Mouse (Mus musculus) cortical plate, adult 2 months (tissue): ENCODE results near the gene Kdm4b. TPM values are rescaled to one million over a fixed set of nuclear protein-coding genes. Genes with fewer than 3 reads are reported as not detected.
A peak's percentile ranks its signal among the peaks of the same experiment; 100 is the strongest.

Source experiments
- H3K27ac ChIP-seq: fragments of 200-500 bp; 2 replicates; pipeline ENCODE4 v1.5.1; 2012; ENCODE audit warnings: low read length, control low read depth, inconsistent platforms; ENCODE audit not compliant: insufficient read depth
- H3K4me1 ChIP-seq: fragments of 200-500 bp; 2 replicates; pipeline ENCODE4 v1.6.1; 2011; ENCODE audit warnings: low read length; ENCODE audit not compliant: control insufficient read depth, insufficient read depth
- H3K4me3 ChIP-seq: fragments of 200-500 bp; 2 replicates; pipeline ENCODE4 v1.5.1; 2011; ENCODE audit warnings: mild to moderate bottlenecking, low read length, control low read depth; ENCODE audit not compliant: insufficient read depth
- CTCF ChIP-seq: fragments of 200-500 bp; IDR thresholded peaks from 2 replicates; pipeline ENCODE4 v1.5.1; 2011; ENCODE audit warnings: mild to moderate bottlenecking, control low read depth, low read length; ENCODE audit not compliant: insufficient read depth; ENCODE audit errors: extremely low read depth
- POLR2A ChIP-seq: fragments of 200-500 bp; IDR thresholded peaks from 2 replicates; pipeline ENCODE4 v1.6.1; 2011; ENCODE audit warnings: mild to moderate bottlenecking, low read length, control low read depth; ENCODE audit not compliant: insufficient read depth; ENCODE audit errors: extremely low read depth
- polyA plus RNA-seq: library from polyadenylated mRNA; depleted of rRNA; stranded (reverse); fragments of >200 nt; gene quantifications from 2 replicates; pipeline ENCODE4 v1.2.3, GENCODE M21; 2012

Gene Kdm4b
- polyA plus RNA-seq, 1 experiment: 43.5 TPM

GRCm38 (mm10) chr17:56374851-56375250 lies 49.0 kb downstream of the Kdm4b start:
- TF ChIP-seq POLR2A: no peak
- no peak for TF ChIP-seq CTCF
- H3K4me1 ChIP-seq: peaks cover 26% of the 10 kb centered on the region
- H3K27ac ChIP-seq: no peak overlapping the region
- no peak overlapping the region for H3K4me3 ChIP-seq

DNA sequence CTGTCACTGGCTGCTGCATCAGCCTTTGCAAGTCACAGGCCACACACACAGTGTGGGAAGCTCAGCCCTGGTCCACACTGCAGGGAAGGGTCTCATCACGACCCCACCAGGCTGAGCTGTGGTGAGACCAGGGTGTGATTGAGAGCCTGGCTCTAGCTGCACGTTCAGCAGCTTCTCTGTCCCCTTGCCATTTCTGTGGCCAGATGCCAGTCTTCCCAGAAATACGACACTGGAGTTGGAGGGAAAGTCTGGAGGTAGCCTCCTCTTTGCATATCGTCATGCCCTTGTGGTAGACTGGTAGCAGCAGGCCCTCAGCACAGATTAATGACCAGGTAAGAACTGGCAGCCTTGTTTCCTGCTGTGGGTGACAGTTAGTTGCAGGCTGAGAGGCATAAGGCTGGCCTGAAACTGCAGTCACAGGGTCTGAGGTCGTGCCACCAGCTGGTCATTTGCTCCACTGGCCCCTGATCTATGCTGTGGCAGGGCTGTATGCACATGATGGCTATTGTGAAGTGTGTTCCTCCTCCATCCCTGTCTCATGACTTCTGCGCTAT lies 53.5 kb downstream of the Kdm4b start:
- Histone ChIP-seq H3K27ac (0 out of 2 replicates have a peak overlapping the region, but pooled peaks have one; percentile 6), H3K4me3 (no peak overlapping the region), H3K4me1 (peaks cover 10% of the 10 kb centered on the region)
- TF ChIP-seq CTCF: no peak
- TF ChIP-seq POLR2A: no peak

DNA sequence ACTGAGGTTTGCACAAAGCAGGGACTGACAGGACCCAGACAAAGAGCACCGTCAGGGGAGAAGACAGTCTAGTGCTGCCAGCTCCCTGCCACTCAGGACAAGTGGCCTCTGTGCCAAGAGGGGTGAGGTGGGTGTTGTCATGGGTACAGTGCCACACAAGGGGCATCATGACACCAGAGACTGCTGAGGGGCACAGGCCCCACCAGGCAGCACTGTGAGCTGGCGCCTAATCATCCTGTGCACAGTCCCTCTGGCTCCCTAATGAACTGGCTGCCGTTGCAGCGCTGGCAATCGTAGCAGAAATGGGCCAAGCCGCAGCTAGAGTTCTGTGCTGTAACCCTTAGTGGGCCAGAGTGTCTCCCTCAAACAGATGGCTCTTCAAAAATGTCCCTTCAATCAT lies 54.4 kb downstream of the Kdm4b start:
- peaks cover 6% of the 10 kb centered on the region for H3K4me1 ChIP-seq
- no peak overlapping the region for H3K4me3 ChIP-seq
- no peak for TF ChIP-seq CTCF
- TF ChIP-seq POLR2A: no peak
- no peak overlapping the region for H3K27ac ChIP-seq

DNA sequence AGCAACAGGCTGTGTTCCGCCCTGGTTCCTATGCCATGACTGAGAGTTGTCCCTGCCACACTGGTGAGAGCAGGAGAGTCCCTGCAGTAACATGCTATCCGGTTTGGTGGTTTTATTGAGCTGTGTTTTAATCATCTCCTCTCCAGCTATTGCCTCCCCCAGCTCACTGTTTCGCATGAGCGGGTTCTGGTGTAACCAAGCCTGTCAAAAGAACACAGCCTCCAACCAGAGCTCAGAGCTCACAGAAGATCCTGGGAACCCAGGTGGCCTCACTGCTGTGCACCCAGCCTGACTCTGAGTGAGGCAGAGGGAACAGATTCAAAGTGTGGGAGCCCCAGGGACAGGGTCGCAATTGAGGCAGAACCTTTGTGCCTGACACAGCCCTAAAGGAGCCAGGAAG lies 55.3 kb downstream of the Kdm4b start:
- Histone ChIP-seq H3K27ac (peak overlapping the region; percentile 34; the same call in 1 of the 2 replicates), H3K4me3 (no peak overlapping the region), H3K4me1 (peaks cover 6% of the 10 kb centered on the region)
- TF ChIP-seq CTCF (no peak), POLR2A (no peak)

GRCm38 (mm10) chr17:56382997-56383396 lies 57.1 kb downstream of the Kdm4b start:
- H3K4me3 ChIP-seq: no peak overlapping the region
- no peak overlapping the region for H3K27ac ChIP-seq
- H3K4me1 ChIP-seq: peaks cover 6% of the 10 kb centered on the region
- TF ChIP-seq CTCF (no peak), POLR2A (no peak)

DNA sequence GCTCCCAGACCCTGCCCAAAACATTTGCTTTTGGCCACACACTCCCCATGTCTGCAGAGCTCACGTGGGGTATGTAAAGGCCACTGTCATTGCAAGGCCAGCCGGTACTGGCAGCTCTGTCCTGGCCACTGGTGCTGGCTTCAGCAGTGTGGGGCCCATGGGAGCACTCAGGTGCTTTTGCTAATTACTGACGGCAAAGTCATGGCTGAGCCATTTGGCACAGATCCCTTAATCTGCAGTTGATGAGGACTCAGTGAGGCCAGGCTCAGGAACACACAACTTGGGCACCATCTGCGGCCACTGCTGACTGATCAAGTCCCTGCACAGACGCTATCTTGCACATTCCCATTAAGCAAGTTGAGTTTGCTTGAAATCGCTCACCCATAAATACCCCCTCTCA lies 59.0 kb downstream of the Kdm4b start:
- TF ChIP-seq CTCF (no peak), POLR2A (no peak)
- no peak overlapping the region for H3K27ac ChIP-seq
- H3K4me3 ChIP-seq: no peak overlapping the region

DNA sequence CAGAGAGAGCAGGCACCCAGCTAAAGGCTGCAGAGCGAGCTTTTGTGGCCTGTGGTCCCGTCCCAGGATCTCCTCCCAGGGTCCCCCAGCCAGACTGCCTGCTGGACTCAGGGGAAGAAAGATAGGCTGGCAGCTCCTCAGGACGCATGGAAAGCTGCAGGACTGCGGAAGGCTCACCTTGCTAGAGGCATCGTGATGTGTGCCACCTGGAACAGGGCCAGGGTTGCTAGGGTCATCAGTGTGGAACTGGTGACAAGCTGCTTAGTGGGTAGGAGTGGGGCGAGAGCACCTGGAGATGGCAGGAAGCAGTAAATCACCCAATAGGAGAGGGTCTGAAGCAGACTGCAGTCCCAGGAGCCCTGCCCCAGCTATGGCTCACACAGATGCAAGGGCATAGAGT lies 61.8 kb downstream of the Kdm4b start:
- Histone ChIP-seq H3K27ac (no peak overlapping the region), H3K4me3 (no peak overlapping the region), H3K4me1 (no peaks in the 10 kb centered on the region)
- TF ChIP-seq CTCF: no peak
- TF ChIP-seq POLR2A: no peak

More for the DNA sequence above, 59.0 kb downstream of the Kdm4b start:
- peaks cover 3% of the 10 kb centered on the region; the same call in 1 of the 2 replicates for H3K4me1 ChIP-seq

DNA sequence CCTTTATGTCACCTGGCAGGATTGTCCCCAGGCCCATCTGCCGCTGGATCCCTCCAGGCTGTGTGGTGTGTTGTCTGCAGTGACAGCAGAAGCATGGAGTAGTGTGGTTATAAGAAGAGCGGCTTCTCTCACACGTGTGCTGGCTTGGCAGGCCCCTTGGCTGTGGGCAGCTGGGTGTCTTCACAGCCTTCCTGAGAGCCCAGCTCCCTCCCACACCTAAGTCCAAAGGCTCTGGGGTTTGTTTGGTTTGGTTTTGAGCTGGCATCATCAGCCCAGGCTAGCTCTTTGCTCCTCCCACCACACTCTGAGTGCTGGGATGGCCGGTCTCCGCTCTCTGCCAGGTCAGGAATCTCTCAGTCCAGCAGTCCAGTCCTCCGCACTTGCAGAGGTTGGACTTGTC lies 67.4 kb downstream of the Kdm4b start:
- TF ChIP-seq POLR2A: no peak
- no peak for TF ChIP-seq CTCF
- peaks cover 4% of the 10 kb centered on the region; the same call in 1 of the 2 replicates for H3K4me1 ChIP-seq
- no peak overlapping the region for H3K27ac ChIP-seq
- no peak overlapping the region for H3K4me3 ChIP-seq

DNA sequence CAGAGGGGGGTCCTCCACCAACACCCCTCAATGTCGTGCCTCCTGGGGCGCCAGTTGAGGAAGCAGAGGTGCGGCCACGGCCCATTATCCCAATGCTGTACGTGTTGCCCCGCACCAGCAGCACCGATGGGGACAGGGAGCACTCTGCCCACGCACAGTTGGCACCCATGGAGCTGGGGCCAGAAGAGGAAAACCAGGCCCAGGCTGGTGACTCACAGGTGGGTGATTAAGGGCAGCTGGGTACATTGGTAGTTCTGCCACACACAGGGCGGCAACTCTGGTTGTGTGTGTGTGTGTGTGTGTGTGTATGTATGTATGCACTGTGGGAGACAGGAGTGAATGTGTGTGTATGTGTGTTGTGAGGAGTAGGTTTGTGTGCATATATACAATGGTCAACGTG lies 68.0 kb downstream of the Kdm4b start:
- Histone ChIP-seq H3K4me1 (peaks cover 4% of the 10 kb centered on the region; the same call in 1 of the 2 replicates), H3K4me3 (no peak overlapping the region), H3K27ac (no peak overlapping the region)
- TF ChIP-seq POLR2A: no peak
- TF ChIP-seq CTCF: no peak

GRCm38 (mm10) chr17:56396051-56396450 lies 70.2 kb downstream of the Kdm4b start:
- TF ChIP-seq CTCF (no peak), POLR2A (no peak)
- H3K4me1 ChIP-seq: peaks cover 4% of the 10 kb centered on the region; the same call in 1 of the 2 replicates
- no peak overlapping the region for H3K4me3 ChIP-seq
- no peak overlapping the region for H3K27ac ChIP-seq
